Mouse (Mus musculus) midbrain, embryonic 11.5 days (tissue): ENCODE results near the gene Mrpl51. TPM values are rescaled to one million over a fixed set of nuclear protein-coding genes. Genes with fewer than 3 reads are reported as not detected.
A peak's percentile ranks its signal among the peaks of the same experiment; 100 is the strongest.

Source experiments
- ATAC-seq: fragments of 200-750 bp; cut with Nextera tagmentation; 2 replicates; pipeline ENCODE4 v1.8.0; 2017; ENCODE audit warnings: moderate TSS enrichment, moderate library complexity; ENCODE audit not compliant: low FRiP score
- DNase-seq: peaks from one replicate; pipeline ENCODE4 v3.0.0; 2015; ENCODE audit warnings: low spot score; ENCODE audit errors: missing footprints
- H3K27ac ChIP-seq: fragments of 300-500 bp; sonication (generic); 2 replicates; pipeline ENCODE4 v1.5.1; 2014; ENCODE audit warnings: low read depth, low read length
- H3K27me3 ChIP-seq: fragments of 300-500 bp; sonication (generic); 2 replicates; pipeline ENCODE4 v1.6.1; 2014; ENCODE audit warnings: mild to moderate bottlenecking, low read length, moderate library complexity, mixed read lengths; ENCODE audit not compliant: control insufficient read depth, insufficient read depth
- H3K36me3 ChIP-seq: fragments of 300-500 bp; sonication (generic); 2 replicates; pipeline ENCODE4 v1.6.1; 2014; ENCODE audit warnings: mild to moderate bottlenecking, low read length, moderate library complexity, mixed read lengths; ENCODE audit not compliant: control insufficient read depth, insufficient read depth
- H3K4me1 ChIP-seq: fragments of 300-500 bp; sonication (generic); 2 replicates; pipeline ENCODE4 v1.6.1; 2014; ENCODE audit warnings: low read length; ENCODE audit not compliant: control insufficient read depth, insufficient read depth
- H3K4me2 ChIP-seq: fragments of 300-500 bp; sonication (generic); 2 replicates; pipeline ENCODE4 v1.6.1; 2014; ENCODE audit warnings: mild to moderate bottlenecking, moderate library complexity
- H3K4me3 ChIP-seq: fragments of 300-500 bp; sonication (generic); 2 replicates; pipeline ENCODE4 v1.5.1; 2014; ENCODE audit warnings: low read depth, low read length
- H3K9ac ChIP-seq: fragments of 300-500 bp; sonication (generic); 2 replicates; pipeline ENCODE4 v1.6.1; 2014; ENCODE audit warnings: low read length
- H3K9me3 ChIP-seq: fragments of 300-500 bp; sonication (generic); 2 replicates; pipeline ENCODE4 v1.6.1; 2016; ENCODE audit warnings: low read length; ENCODE audit not compliant: control insufficient read depth
- WGBS: fragments of 180-500 bp; shearing (Covaris S2); extraction: QIAGEN DNeasy Blood & Tissue Kit; methylation state at CpG from one replicate; pipeline ENCODE4 v1.1.7; 2014; 5-methylcytosine and 5-hydroxymethylcytosine counted together
- polyA plus RNA-seq: library from polyadenylated mRNA; unstranded; fragments of >200 nt; fragmentation: Nextera tagmentation; extraction: Ambion mirVana; gene quantifications from 2 replicates; pipeline ENCODE4 v1.2.1, GENCODE M21; 2014

Gene Mrpl51
- polyA plus RNA-seq, 1 experiment from 2014 or later, result 208 TPM

DNA sequence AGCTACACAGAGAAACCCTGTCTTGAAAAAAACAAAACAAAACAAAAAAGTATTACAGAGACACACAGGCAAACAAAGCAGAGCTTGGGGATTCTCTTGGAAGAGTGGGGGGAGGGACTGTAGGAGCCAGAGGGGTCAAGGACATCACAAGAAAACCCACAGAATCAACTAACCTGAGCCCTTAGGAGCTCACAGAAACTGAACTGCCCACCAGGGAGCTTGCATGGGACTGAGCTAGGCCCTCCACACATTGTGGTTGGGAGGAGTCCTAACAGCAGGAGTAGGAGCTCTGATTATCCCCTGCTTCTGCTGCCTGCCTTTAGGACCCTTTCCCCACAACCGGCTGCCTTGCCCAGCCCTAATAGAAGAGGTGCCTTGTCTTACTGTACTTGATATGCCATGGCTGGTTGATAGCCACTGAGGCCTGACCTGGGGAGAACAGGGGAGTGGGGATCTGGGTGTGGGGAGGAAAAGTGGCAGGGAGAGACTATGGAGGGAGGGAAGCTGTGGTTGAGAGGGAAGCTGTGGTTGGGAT lies 4.0 kb downstream of the Mrpl51 start:
- ATAC-seq, result no peak
- Histone ChIP-seq H3K4me3 (no peak overlapping the region), H3K27me3 (no peaks in the 10 kb centered on the region), H3K4me2 (no peak overlapping the region), H3K4me1 (peaks cover 15% of the 10 kb centered on the region), H3K27ac (peak overlapping the region; percentile 62), H3K9me3 (no peaks in the 10 kb centered on the region), H3K9ac (no peak overlapping the region), H3K36me3 (no peaks in the 10 kb centered on the region)
- DNase-seq, result peak; percentile 82
- 24% methylated on average over 1 of the region's 1 CpGs for WGBS

- no peaks in the 10 kb centered on the region for H3K9me3 ChIP-seq
- H3K9ac ChIP-seq, result no peak overlapping the region
- H3K27ac ChIP-seq, result no peak overlapping the region; the same call in 1 of the 2 replicates
- H3K4me3 ChIP-seq, result no peak overlapping the region
- H3K4me2 ChIP-seq, result no peak overlapping the region
- WGBS, result 26% methylated on average over 3 of the region's 3 CpGs
- no peak for ATAC-seq
- no peaks in the 10 kb centered on the region for H3K27me3 ChIP-seq
- DNase-seq, result peak; percentile 87
- H3K36me3 ChIP-seq, result no peaks in the 10 kb centered on the region
- H3K4me1 ChIP-seq, result peaks cover 15% of the 10 kb centered on the region
Measured at GRCm38 (mm10) chr6:125196301-125196700, 4.7 kb downstream of the Mrpl51 start.

DNA sequence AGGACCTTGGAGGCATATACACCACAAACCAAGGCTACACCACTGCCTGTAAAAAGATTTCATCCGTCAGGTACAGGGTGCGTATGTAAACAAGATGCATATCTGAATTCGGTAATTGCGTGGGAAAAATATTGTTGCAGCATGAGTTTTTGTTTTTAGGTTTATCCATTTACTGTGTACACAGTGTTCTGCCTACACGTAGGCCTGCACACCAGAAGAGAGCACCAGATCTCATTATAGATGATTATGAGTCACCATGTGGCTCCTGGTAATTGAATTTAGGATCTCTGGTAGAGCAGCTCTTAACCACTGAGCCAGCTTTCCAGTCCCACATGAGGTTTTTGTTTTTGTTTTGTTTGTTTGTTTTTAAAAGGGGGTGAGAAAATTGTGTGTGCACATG lies 5.6 kb downstream of the Mrpl51 start:
- Histone ChIP-seq H3K36me3 (no peaks in the 10 kb centered on the region), H3K27ac (no peak overlapping the region), H3K9ac (no peak overlapping the region), H3K9me3 (no peaks in the 10 kb centered on the region), H3K4me3 (no peak overlapping the region), H3K4me2 (no peak overlapping the region), H3K27me3 (no peaks in the 10 kb centered on the region), H3K4me1 (peaks cover 15% of the 10 kb centered on the region)
- 86% methylated on average over 5 of the region's 5 CpGs for WGBS
- ATAC-seq (no peak), DNase-seq (no peak)

DNA sequence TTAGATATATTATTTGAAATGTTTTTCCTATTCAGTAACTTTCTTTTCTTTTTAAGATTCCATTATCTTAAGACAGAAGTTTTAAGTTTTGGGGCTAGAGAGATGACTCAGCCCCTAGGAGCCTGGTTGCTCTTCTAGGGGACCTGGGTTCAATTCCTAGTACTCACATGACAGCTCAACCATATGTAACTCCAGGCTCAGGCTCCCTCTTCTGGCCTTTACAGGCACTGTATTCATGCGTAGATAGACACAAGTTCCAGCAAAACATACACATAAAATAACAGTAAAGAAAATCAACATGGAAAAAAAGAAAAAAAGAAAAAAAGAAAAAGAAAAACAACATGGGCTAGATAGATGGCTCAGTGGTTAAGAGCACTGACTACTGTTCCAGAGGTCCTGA lies 18.8 kb downstream of the Mrpl51 start:
- no peak for DNase-seq
- no peak for ATAC-seq
- Histone ChIP-seq H3K9ac (no peak overlapping the region), H3K4me1 (no peaks in the 10 kb centered on the region), H3K4me3 (no peak overlapping the region), H3K9me3 (no peaks in the 10 kb centered on the region), H3K27me3 (no peaks in the 10 kb centered on the region; the same call in 1 of the 2 replicates), H3K4me2 (no peak overlapping the region), H3K27ac (no peak overlapping the region), H3K36me3 (no peaks in the 10 kb centered on the region)
- 83% methylated on average over 1 of the region's 1 CpGs for WGBS

GRCm38 (mm10) chr6:125212621-125213020 lies 21.0 kb downstream of the Mrpl51 start:
- no peak overlapping the region for H3K4me2 ChIP-seq
- H3K4me1 ChIP-seq, result no peaks in the 10 kb centered on the region
- DNase-seq (no peak), ATAC-seq (no peak)
- H3K9ac ChIP-seq, result no peak overlapping the region
- no peaks in the 10 kb centered on the region for H3K9me3 ChIP-seq
- no peak overlapping the region for H3K27ac ChIP-seq
- H3K27me3 ChIP-seq, result no peaks in the 10 kb centered on the region; the same call in 1 of the 2 replicates
- no peaks in the 10 kb centered on the region for H3K36me3 ChIP-seq
- WGBS, result 49% methylated on average over 2 of the region's 2 CpGs
- no peak overlapping the region for H3K4me3 ChIP-seq

- no peak overlapping the region for H3K4me2 ChIP-seq
- no peaks in the 10 kb centered on the region; the same call in 1 of the 2 replicates for H3K27me3 ChIP-seq
- no peaks in the 10 kb centered on the region for H3K9me3 ChIP-seq
- WGBS, result 62% methylated on average over 6 of the region's 6 CpGs
- H3K9ac ChIP-seq, result no peak overlapping the region
- no peak overlapping the region for H3K4me3 ChIP-seq
- ATAC-seq, result no peak
- no peaks in the 10 kb centered on the region for H3K4me1 ChIP-seq
- no peak overlapping the region for H3K27ac ChIP-seq
- no peak for DNase-seq
- H3K36me3 ChIP-seq, result no peaks in the 10 kb centered on the region
Measured at GRCm38 (mm10) chr6:125213129-125213528, 21.5 kb downstream of the Mrpl51 start.

DNA sequence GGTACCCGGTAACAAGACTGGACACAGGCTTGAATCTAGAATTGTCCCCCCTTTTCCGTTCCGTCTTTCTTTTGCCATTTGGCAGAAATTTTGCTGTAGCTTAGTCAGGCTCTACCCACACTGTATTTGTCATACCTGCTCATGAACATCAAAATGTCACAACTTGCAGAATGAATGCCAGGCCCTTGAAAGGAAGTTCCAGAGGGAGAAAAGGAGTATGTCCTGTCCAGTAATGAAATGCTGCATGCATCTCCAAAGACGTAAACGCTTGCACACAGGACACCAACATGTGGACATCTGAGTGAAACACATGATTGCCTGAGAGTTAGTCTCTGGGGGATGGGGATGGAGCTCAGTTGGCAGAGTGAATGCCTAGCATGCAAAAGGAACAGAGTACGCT lies 22.1 kb downstream of the Mrpl51 start:
- Histone ChIP-seq H3K27me3 (no peaks in the 10 kb centered on the region; the same call in 1 of the 2 replicates), H3K4me3 (no peak overlapping the region), H3K4me1 (no peaks in the 10 kb centered on the region), H3K4me2 (no peak overlapping the region), H3K9me3 (no peaks in the 10 kb centered on the region), H3K27ac (no peak overlapping the region), H3K36me3 (no peaks in the 10 kb centered on the region), H3K9ac (no peak overlapping the region)
- ATAC-seq (no peak), DNase-seq (no peak)
- 84% methylated on average over 6 of the region's 6 CpGs for WGBS

- Histone ChIP-seq H3K4me1 (no peaks in the 10 kb centered on the region), H3K4me3 (peak within 1 kb of the TSS; percentile 66), H3K9ac (peak within 1 kb of the TSS; percentile 73), H3K4me2 (peak within 1 kb of the TSS; percentile 89), H3K27me3 (no peaks in the 10 kb centered on the region; the same call in 1 of the 2 replicates), H3K9me3 (no peaks in the 10 kb centered on the region), H3K36me3 (no peaks in the 10 kb centered on the region), H3K27ac (peak within 1 kb of the TSS; percentile 40; the same call in 1 of the 2 replicates)
- ATAC-seq (peak; percentile 96), DNase-seq (peak; percentile 98)
- under 1% methylated on average over 48 of the region's 48 CpGs for WGBS
Measured at GRCm38 (mm10) chr6:125215148-125215954, 23.8 kb downstream of the Mrpl51 start, which contains the start of gene Vamp1. Vamp1 (plus strand) TSS chr6:125215551.

DNA sequence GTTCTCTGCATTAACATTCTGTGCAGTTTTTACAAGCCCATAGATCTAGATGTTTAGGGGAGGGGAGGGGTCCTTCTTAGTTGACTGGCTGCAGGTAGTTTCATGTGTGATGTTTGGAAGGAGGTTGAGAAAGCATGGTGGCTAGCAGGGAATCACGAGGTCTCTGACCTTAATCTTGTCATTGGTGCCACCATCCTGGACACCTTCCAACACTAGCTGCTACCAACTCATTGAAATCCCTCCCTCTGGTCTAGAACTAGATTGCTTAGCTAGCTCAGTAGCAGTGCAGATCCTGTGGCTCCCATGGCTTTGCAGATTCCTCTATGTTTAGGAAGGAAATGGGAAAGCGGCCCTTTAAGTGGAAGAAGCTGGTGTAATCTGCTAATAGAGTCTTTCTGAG lies 25.3 kb downstream of the Mrpl51 start:
- Histone ChIP-seq H3K9ac (no peak overlapping the region), H3K27ac (no peak overlapping the region), H3K4me1 (no peaks in the 10 kb centered on the region), H3K4me3 (no peak overlapping the region), H3K9me3 (no peaks in the 10 kb centered on the region), H3K4me2 (no peak overlapping the region), H3K27me3 (no peaks in the 10 kb centered on the region; the same call in 1 of the 2 replicates), H3K36me3 (no peaks in the 10 kb centered on the region)
- ATAC-seq, result no peak
- DNase-seq, result no peak
- WGBS, result 86% methylated on average over 2 of the region's 2 CpGs
